Mouse (Mus musculus) CH12.LX (cell line): Measurements from ENCODE around the gene Tmem223. TPM values are rescaled to one million over a fixed set of nuclear protein-coding genes. Genes with fewer than 3 reads are reported as not detected.
A peak's percentile ranks its signal among the peaks of the same experiment; 100 is the strongest.

Source experiments
- DNase-seq: peaks from one replicate; pipeline ENCODE4 v3.0.0-alpha.2; 2013; ENCODE audit errors: extremely low read depth
- H3K27ac ChIP-seq: 2 replicates; pipeline ENCODE4 v1.5.1; 2012; ENCODE audit warnings: low read depth, mild to moderate bottlenecking, control low read depth, moderate library complexity; ENCODE audit not compliant: insufficient read depth
- H3K27me3 ChIP-seq: replicated peaks from 2 replicates; pipeline ENCODE3; 2012; ENCODE audit warnings: inconsistent platforms
- H3K36me3 ChIP-seq, 2 experiments: replicated peaks in 1 of 2; 2 replicates each; pipeline versions ENCODE3 to v1.6.1; 2012; ENCODE audit warnings: inconsistent platforms in 1 of 2, low read length in 1 of 2, mild to moderate bottlenecking in 1 of 2, mixed read lengths in 1 of 2, moderate library complexity in 1 of 2; ENCODE audit not compliant: control insufficient read depth in 1 of 2, insufficient read depth in 1 of 2
- H3K4me1 ChIP-seq, 2 experiments: 2 replicates each; pipeline ENCODE4 v1.6.1; 2012; ENCODE audit warnings: inconsistent platforms in 1 of 2, moderate library complexity in 1 of 2; ENCODE audit not compliant: insufficient read depth in 2 of 2, control insufficient read depth in 1 of 2
- H3K4me2 ChIP-seq: 2 replicates; pipeline ENCODE4 v1.6.1; 2012; ENCODE audit warnings: low read depth, mild to moderate bottlenecking, control low read depth; ENCODE audit not compliant: poor library complexity, insufficient read depth, severe bottlenecking
- H3K4me3 ChIP-seq, 3 experiments: fragments of 150-350 bp in 1 of 3; sonication (generic) in 1 of 3; replicated peaks in 1 of 3; 2 replicates each; pipeline versions ENCODE3 to v1.5.1; 2011 to 2012; ENCODE audit warnings: low read depth in 2 of 3, low read length in 2 of 3, mild to moderate bottlenecking in 2 of 3, moderate library complexity in 2 of 3, control low read depth in 1 of 3, improper control_type of control experiment in 1 of 3, inconsistent platforms in 1 of 3, mixed read lengths in 1 of 3; ENCODE audit not compliant: poor library complexity in 1 of 3
- H3K79me2 ChIP-seq: replicated peaks from 2 replicates; pipeline ENCODE4 v1.6.1; 2012; ENCODE audit warnings: mild to moderate bottlenecking, moderate library complexity; ENCODE audit not compliant: control insufficient read depth, poor library complexity, insufficient read depth, severe bottlenecking; ENCODE audit errors: extremely low read depth
- H3K9ac ChIP-seq: 2 replicates; pipeline ENCODE4 v1.6.1; 2012; ENCODE audit warnings: low read depth, mild to moderate bottlenecking, control low read depth, moderate library complexity; ENCODE audit not compliant: insufficient read depth
- H3K9me3 ChIP-seq: replicated peaks from 2 replicates; pipeline ENCODE3; 2012; ENCODE audit warnings: low read length, inconsistent platforms, mixed read lengths
- BHLHE40 ChIP-seq: IDR thresholded peaks from 2 replicates; pipeline ENCODE4 v1.6.1; 2011; ENCODE audit warnings: mild to moderate bottlenecking, low read depth, low read length, improper control_type of control experiment
- CHD1 ChIP-seq: IDR thresholded peaks from 2 replicates; pipeline ENCODE4 v1.6.1; 2012; ENCODE audit warnings: low read depth, low read length, improper control_type of control experiment, inconsistent platforms
- CHD2 ChIP-seq: IDR thresholded peaks from 2 replicates; pipeline ENCODE4 v1.6.1; 2011; ENCODE audit warnings: low read length, improper control_type of control experiment
- CTCF ChIP-seq, 2 experiments: IDR thresholded peaks in 1 of 2; conservative IDR thresholded peaks in 1 of 2; 2 replicates each; pipeline ENCODE4 v1.5.1; 2011 to 2012; ENCODE audit warnings: low read depth in 2 of 2, low read length in 2 of 2, improper control_type of control experiment in 1 of 2, inconsistent platforms in 1 of 2, mild to moderate bottlenecking in 1 of 2, moderate library complexity in 1 of 2
- E2F4 ChIP-seq: IDR thresholded peaks from 2 replicates; pipeline ENCODE4 v1.6.1; 2011; ENCODE audit warnings: low read depth, low read length, improper control_type of control experiment; ENCODE audit not compliant: insufficient replicate concordance
- ELF1 ChIP-seq: IDR thresholded peaks from 2 replicates; pipeline ENCODE4 v1.6.1; 2014; ENCODE audit warnings: low read depth, mild to moderate bottlenecking, inconsistent platforms, low read length, improper control_type of control experiment
- EP300 ChIP-seq: IDR thresholded peaks from 2 replicates; pipeline ENCODE4 v1.6.1; 2011; ENCODE audit warnings: low read length, improper control_type of control experiment
- ETS1 ChIP-seq: conservative IDR thresholded peaks from 2 replicates; pipeline ENCODE4 v1.6.1; 2012; ENCODE audit warnings: low read depth, mild to moderate bottlenecking, inconsistent platforms, low read length, improper control_type of control experiment, moderate library complexity
- GABPA ChIP-seq: IDR thresholded peaks from 2 replicates; pipeline ENCODE4 v1.6.1; 2012; ENCODE audit warnings: low read depth, low read length, improper control_type of control experiment, inconsistent platforms; ENCODE audit not compliant: insufficient replicate concordance
- HCFC1 ChIP-seq: IDR thresholded peaks from 2 replicates; pipeline ENCODE4 v1.6.1; 2012; ENCODE audit warnings: low read depth, mild to moderate bottlenecking, inconsistent platforms, low read length, improper control_type of control experiment
- IRF4 ChIP-seq: IDR thresholded peaks from 2 replicates; pipeline ENCODE4 v1.6.1; 2014; ENCODE audit warnings: low read depth, mild to moderate bottlenecking, inconsistent platforms, low read length, improper control_type of control experiment
- JUN ChIP-seq: IDR thresholded peaks from 2 replicates; pipeline ENCODE4 v1.6.1; 2011; ENCODE audit warnings: low read depth, mild to moderate bottlenecking, low read length, improper control_type of control experiment, moderate library complexity; ENCODE audit not compliant: insufficient read depth
- JUND ChIP-seq: conservative IDR thresholded peaks from 2 replicates; pipeline ENCODE4 v1.6.1; 2011; ENCODE audit warnings: low read depth, low read length, improper control_type of control experiment
- KAT2A ChIP-seq: IDR thresholded peaks from 2 replicates; pipeline ENCODE4 v1.6.1; 2012; ENCODE audit warnings: low read length, improper control_type of control experiment, inconsistent platforms; ENCODE audit not compliant: insufficient replicate concordance
- MAFK ChIP-seq: IDR thresholded peaks from 2 replicates; pipeline ENCODE4 v1.6.1; 2011; ENCODE audit warnings: low read length, improper control_type of control experiment; ENCODE audit not compliant: insufficient replicate concordance
- MAX ChIP-seq: IDR thresholded peaks from 2 replicates; pipeline ENCODE4 v1.6.1; 2011; ENCODE audit warnings: low read length, improper control_type of control experiment
- MAZ ChIP-seq: IDR thresholded peaks from 2 replicates; pipeline ENCODE4 v1.6.1; 2012; ENCODE audit warnings: low read depth, mild to moderate bottlenecking, inconsistent platforms, low read length, improper control_type of control experiment, moderate library complexity
- MEF2A ChIP-seq: IDR thresholded peaks from 2 replicates; pipeline ENCODE4 v1.6.1; 2014; ENCODE audit warnings: low read depth, mild to moderate bottlenecking, inconsistent platforms, low read length, improper control_type of control experiment, borderline replicate concordance
- MXI1 ChIP-seq: IDR thresholded peaks from 2 replicates; pipeline ENCODE4 v1.6.1; 2011; ENCODE audit warnings: mild to moderate bottlenecking, low read depth, low read length, improper control_type of control experiment
- MYC ChIP-seq: IDR thresholded peaks from 2 replicates; pipeline ENCODE4 v1.6.1; 2011; ENCODE audit warnings: low read depth, mild to moderate bottlenecking, improper control_type of control experiment, low read length
- NELFE ChIP-seq: IDR thresholded peaks from 2 replicates; pipeline ENCODE4 v1.6.1; 2011; ENCODE audit warnings: low read depth, low read length, improper control_type of control experiment
- NRF1 ChIP-seq: IDR thresholded peaks from 2 replicates; pipeline ENCODE4 v1.6.1; 2014; ENCODE audit warnings: low read depth, mild to moderate bottlenecking, inconsistent platforms, low read length, improper control_type of control experiment, moderate library complexity
- PAX5 ChIP-seq: IDR thresholded peaks from 2 replicates; pipeline ENCODE4 v1.6.1; 2012; ENCODE audit warnings: low read length, inconsistent platforms, mixed read lengths
- POLR2A ChIP-seq: IDR thresholded peaks from 2 replicates; pipeline ENCODE4 v1.6.1; 2011; ENCODE audit warnings: low read depth, mild to moderate bottlenecking, improper control_type of control experiment, low read length
- POLR2AphosphoS2 ChIP-seq: IDR thresholded peaks from 2 replicates; pipeline ENCODE4 v1.6.1; 2011; ENCODE audit warnings: low read depth, low read length, improper control_type of control experiment
- RAD21 ChIP-seq: IDR thresholded peaks from 2 replicates; pipeline ENCODE4 v1.6.1; 2011; ENCODE audit warnings: low read depth, mild to moderate bottlenecking, low read length, improper control_type of control experiment, moderate library complexity
- RCOR1 ChIP-seq: conservative IDR thresholded peaks from 2 replicates; pipeline ENCODE4 v1.6.1; 2012; ENCODE audit warnings: low read depth, mild to moderate bottlenecking, inconsistent platforms, low read length, improper control_type of control experiment
- SIN3A ChIP-seq: IDR thresholded peaks from 2 replicates; pipeline ENCODE4 v1.6.1; 2012; ENCODE audit warnings: low read length, improper control_type of control experiment, inconsistent platforms
- SMC3 ChIP-seq: IDR thresholded peaks from 2 replicates; pipeline ENCODE4 v1.6.1; 2011; ENCODE audit warnings: low read depth, low read length, improper control_type of control experiment
- TBP ChIP-seq: conservative IDR thresholded peaks from 2 replicates; pipeline ENCODE4 v1.6.1; 2011; ENCODE audit warnings: low read depth, low read length, improper control_type of control experiment
- TCF12 ChIP-seq: IDR thresholded peaks from 2 replicates; pipeline ENCODE4 v1.6.1; 2014; ENCODE audit warnings: low read depth, mild to moderate bottlenecking, inconsistent platforms, low read length, improper control_type of control experiment
- UBTF ChIP-seq: IDR thresholded peaks from 2 replicates; pipeline ENCODE4 v1.6.1; 2012; ENCODE audit warnings: low read depth, mild to moderate bottlenecking, inconsistent platforms, low read length, improper control_type of control experiment, moderate library complexity
- USF1 ChIP-seq: IDR thresholded peaks from 2 replicates; pipeline ENCODE4 v1.6.1; 2014; ENCODE audit warnings: low read depth, mild to moderate bottlenecking, inconsistent platforms, low read length, improper control_type of control experiment
- USF2 ChIP-seq: conservative IDR thresholded peaks from 2 replicates; pipeline ENCODE4 v1.6.1; 2011; ENCODE audit warnings: low read depth, low read length, improper control_type of control experiment
- ZC3H11A ChIP-seq: IDR thresholded peaks from 2 replicates; pipeline ENCODE4 v1.6.1; 2012; ENCODE audit warnings: low read depth, mild to moderate bottlenecking, inconsistent platforms, low read length, improper control_type of control experiment
- ZKSCAN1 ChIP-seq: IDR thresholded peaks from 2 replicates; pipeline ENCODE4 v1.6.1; 2012; ENCODE audit warnings: low read depth, inconsistent platforms, low read length, improper control_type of control experiment, borderline replicate concordance
- ZMIZ1 ChIP-seq: IDR thresholded peaks from 2 replicates; pipeline ENCODE4 v1.6.1; 2012; ENCODE audit warnings: low read depth, mild to moderate bottlenecking, inconsistent platforms, low read length, improper control_type of control experiment
- ZNF384 ChIP-seq: IDR thresholded peaks from 2 replicates; pipeline ENCODE4 v1.6.1; 2012; ENCODE audit warnings: low read depth, low read length, improper control_type of control experiment, inconsistent platforms
- dilution Hi-C: fragments of 300-500 bp; cut with MboI; formaldehyde crosslinking; loops from 2 replicates; pipeline ENCODE4 v1.14.3; 2020; ENCODE audit warnings: low sequenced_read_pairs; ENCODE audit not compliant: extremely low pct_unique_long_range_greater_than_20kb, extremely low pct_ligation_motif_present
- in situ Hi-C: fragments of 300-500 bp; cut with MboI; formaldehyde crosslinking; loops from 3 replicates; pipeline ENCODE4 v1.14.3; 2019; ENCODE audit warnings: low sequenced_read_pairs, low pct_ligation_motif_present, low pct_unique_long_range_greater_than_20kb, mixed read lengths
- polyA plus RNA-seq: library from polyadenylated mRNA; unstranded; fragments of >175 nt; gene quantifications from 2 replicates; pipeline ENCODE4 v1.2.1, GENCODE M21; 2012; ENCODE audit warnings: low read depth; ENCODE audit not compliant: insufficient read length
- total RNA-seq, 2 experiments: library from RNA; depleted of rRNA; stranded (reverse); fragments of 300-350 nt in 1 of 2; fragments of >200 nt in 1 of 2; gene quantifications; 2 replicates each; pipeline ENCODE4 v1.2.3; 2012 to 2014

Gene Tmem223
- total and polyA plus RNA-seq, 3 experiments: 45.7 to 106 (median 56.5) TPM

DNA sequence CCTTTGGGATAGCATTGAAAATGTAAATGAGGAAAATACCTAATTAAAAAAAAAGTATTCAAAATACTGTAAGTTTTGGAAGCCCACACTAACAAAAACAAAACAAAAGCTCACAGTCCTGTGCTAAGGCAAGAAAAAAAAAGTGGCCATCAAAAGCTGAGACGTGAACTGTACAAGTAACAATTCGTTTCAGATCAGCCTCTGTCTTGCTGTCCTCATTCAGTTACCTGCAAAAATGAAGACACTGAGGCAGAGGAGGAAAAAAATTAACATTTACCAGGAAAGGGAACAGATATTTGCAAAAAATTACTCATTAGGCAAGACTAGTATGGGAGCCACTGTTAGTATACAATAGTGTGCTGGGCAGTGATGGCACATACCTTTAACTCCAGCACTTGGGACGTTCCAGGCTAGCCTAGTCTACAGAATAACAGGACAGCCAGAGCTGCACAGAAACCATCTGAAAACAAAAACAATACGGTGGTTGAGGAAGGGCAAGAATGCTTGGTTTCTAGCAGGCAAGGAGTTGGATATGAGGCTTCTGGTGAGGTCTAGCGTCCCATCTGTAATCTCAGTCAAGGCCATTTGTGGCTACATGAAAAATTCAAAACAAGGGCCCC, 43.2 kb upstream of the Tmem223 start:
- dilution Hi-C loops (no loop called here), in situ Hi-C loops (loop anchor here (25.0 kb wide), 1 partner anchor 385 kb away; no protein-coding TSS in a partner anchor)
- H3K79me2 ChIP-seq: peaks cover 27% of the 10 kb centered on the region
- 0 out of 2 replicates have a peak overlapping the region, but pooled peaks have one; percentile 19 for H3K27ac ChIP-seq
- no peak overlapping the region for H3K9ac ChIP-seq
- H3K4me1 ChIP-seq: peaks cover 2 to 16% of the 10 kb centered on the region in 2 experiments; a peak in 3 of 4 replicates
- DNase-seq: peak; percentile 71
- TF ChIP-seq CHD1: no peak
- TF ChIP-seq MXI1: 0 out of 2 replicates have a peak, but pooled peaks have one; percentile 33
- TF ChIP-seq CTCF (conservative IDR thresholded peaks at IDR 0.05 in 1 of 2, IDR thresholded peaks at IDR 0.05 in 1 of 2; ENCODE audit: low read depth in 2 of 2, low read length in 2 of 2): no peak
- no peak for TF ChIP-seq RAD21
- no peak for TF ChIP-seq E2F4
- no peak for TF ChIP-seq USF2
- TF ChIP-seq SIN3A: no peak
- no peak for TF ChIP-seq JUND
- TF ChIP-seq RCOR1: no peak
- TF ChIP-seq NELFE: peak; percentile 22; the same call in 1 of the 2 replicates
- TF ChIP-seq CHD2: peak; percentile 80
- TF ChIP-seq POLR2AphosphoS2: peak; percentile 96; the same call in 1 of the 2 replicates
- TF ChIP-seq UBTF: no peak
- TF ChIP-seq MYC: peak; percentile 13; the same call in 1 of the 2 replicates
- no peak for TF ChIP-seq ZC3H11A
- no peak for TF ChIP-seq ETS1
- TF ChIP-seq TBP: no peak
- TF ChIP-seq KAT2A: no peak
- no peak for TF ChIP-seq ZKSCAN1
- TF ChIP-seq USF1: no peak
- peak; percentile 71 for TF ChIP-seq POLR2A
- no peak for TF ChIP-seq GABPA
- no peak for TF ChIP-seq IRF4
- TF ChIP-seq EP300: no peak
- TF ChIP-seq BHLHE40: no peak
- TF ChIP-seq ZNF384: peak; percentile 28; the same call in 1 of the 2 replicates
- TF ChIP-seq TCF12: no peak
- TF ChIP-seq MAZ: no peak
- TF ChIP-seq ELF1: no peak
- TF ChIP-seq MAX: no peak
- no peak for TF ChIP-seq HCFC1
- TF ChIP-seq SMC3: no peak
- TF ChIP-seq MAFK: no peak
- TF ChIP-seq ZMIZ1: peak; percentile 86
- TF ChIP-seq JUN: no peak
- TF ChIP-seq MEF2A: no peak
- TF ChIP-seq PAX5: no peak
- no peak for TF ChIP-seq NRF1
- H3K36me3 ChIP-seq: peaks cover 26 to 34% of the 10 kb centered on the region in 2 experiments
- no peak overlapping the region for H3K4me3 ChIP-seq
- peaks cover 2% of the 10 kb centered on the region for H3K9me3 ChIP-seq
- H3K27me3 ChIP-seq: no peaks in the 10 kb centered on the region
- no peak overlapping the region; the same call in 1 of the 2 replicates for H3K4me2 ChIP-seq
